Mouse (Mus musculus) Patski (cell line): ENCODE results near the gene Znfx1. TPM values are rescaled to one million over a fixed set of nuclear protein-coding genes. Genes with fewer than 3 reads are reported as not detected.

Experiments used
- ATAC-seq: fragments of 100-300 bp; one replicate; pipeline ENCODE4 v1.8.0; 2021
- CTCF ChIA-PET: fragments of 350-600 bp; sonication (Branson Sonifier 250); formaldehyde crosslinking; loops from one replicate; lab custom pipeline; 2022; ENCODE audit warnings: inconsistent platforms; lab: Charles Lee
- POLR2A ChIA-PET: fragments of 350-600 bp; sonication (Branson Sonifier 250); formaldehyde crosslinking; loops from one replicate; lab custom pipeline; 2022; ENCODE audit warnings: antibody characterized with exemption, inconsistent platforms; lab: Charles Lee
- DNase-seq: peaks from one replicate; pipeline ENCODE4 v3.0.0-alpha.2; 2011; ENCODE audit warnings: low read depth, low spot score
- H3K27me3 ChIP-seq: fragments of 371-371 bp; one replicate; pipeline ENCODE4 v1.5.1; 2021
- CTCF ChIP-seq: fragments of 100-300 bp; IDR thresholded peaks from one replicate; pipeline ENCODE4 v1.5.1; 2021
- in situ Hi-C: fragments of 300-500 bp; cut with MboI; formaldehyde crosslinking; loops from 3 replicates; pipeline ENCODE4 v1.11.1; 2018; ENCODE audit warnings: low pct_unique_long_range_greater_than_20kb, mixed read lengths
- polyA plus RNA-seq: library from polyadenylated mRNA; unstranded; gene quantifications from one replicate; pipeline ENCODE4 v1.2.3, GENCODE M21; 2021

Gene Znfx1
- polyA plus RNA-seq: 30.2 TPM

- CTCF ChIA-PET: no interaction called here
- no peaks in the 10 kb centered on the region for H3K27me3 ChIP-seq
- in situ Hi-C loops: no loop called here
- POLR2A ChIA-PET: interaction anchor here (0.6 kb wide), 1 partner anchor 46 kb away, joined by 4 read pairs; no protein-coding TSS in a partner anchor
- TF ChIP-seq CTCF: no peak
- DNase-seq (no peak), ATAC-seq (peak; percentile 89)
Observed at GRCm38 (mm10) chr2:167062965-167063880, at the start of gene Znfx1. TSS of gene Znfx1 (minus strand) at chr2:167063015.

- in situ Hi-C loops: loop anchor here (5.0 kb wide), 2 partner anchors 40 to 100 kb away; no protein-coding TSS in a partner anchor
Observed at GRCm38 (mm10) chr2:167112259-167112658, 49.4 kb upstream of the Znfx1 start.

GRCm38 (mm10) chr2:167109506-167109905, 46.7 kb upstream of the Znfx1 start:
- H3K27me3 ChIP-seq: no peaks in the 10 kb centered on the region
- CTCF ChIA-PET: no interaction called here
- ATAC-seq: no peak
- in situ Hi-C loops: no loop called here
- POLR2A ChIA-PET: no interaction called here
- DNase-seq: no peak
- TF ChIP-seq CTCF: no peak

More at GRCm38 (mm10) chr2:167112259-167112658, 49.4 kb upstream of the Znfx1 start:
- ChIA-PET CTCF (interaction anchor here (2.5 to 3.0 kb wide), 2 partner anchors 40 to 109 kb away, joined by 11 to 15 read pairs; no protein-coding TSS in a partner anchor), POLR2A (interaction anchor here (0.9 kb wide), 1 partner anchor 40 kb away, joined by 3 read pairs; no protein-coding TSS in a partner anchor)
- DNase-seq (no peak), ATAC-seq (no peak)
- no peak for TF ChIP-seq CTCF
- H3K27me3 ChIP-seq: peaks cover 4% of the 10 kb centered on the region

DNA sequence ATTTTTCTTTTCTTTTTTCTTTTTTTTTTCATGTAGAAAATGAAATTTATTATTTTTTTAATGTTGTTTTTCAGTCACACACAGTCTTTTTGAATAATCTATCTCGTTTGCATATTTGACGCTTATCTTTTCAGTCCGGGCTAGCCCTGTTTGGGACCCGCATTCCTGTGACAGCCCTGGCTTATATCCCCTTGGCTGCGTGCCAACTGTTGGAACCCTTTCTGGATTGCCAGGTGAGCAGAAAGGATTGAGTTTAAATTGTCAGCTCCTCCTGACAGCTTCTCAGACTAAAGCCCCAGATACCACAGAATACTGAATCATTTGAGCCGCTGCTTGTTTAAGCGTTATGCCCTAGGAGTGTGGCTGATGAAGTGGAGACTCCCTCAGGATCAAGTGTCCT, 40.7 kb upstream of the Znfx1 start:
- DNase-seq (no peak), ATAC-seq (no peak)
- ChIA-PET POLR2A (no interaction called here), CTCF (interaction anchor here (1.1 kb wide), 1 partner anchor 31 kb away, joined by 3 read pairs; no protein-coding TSS in a partner anchor)
- no peak for TF ChIP-seq CTCF
- in situ Hi-C loops: no loop called here
- no peaks in the 10 kb centered on the region for H3K27me3 ChIP-seq

DNA sequence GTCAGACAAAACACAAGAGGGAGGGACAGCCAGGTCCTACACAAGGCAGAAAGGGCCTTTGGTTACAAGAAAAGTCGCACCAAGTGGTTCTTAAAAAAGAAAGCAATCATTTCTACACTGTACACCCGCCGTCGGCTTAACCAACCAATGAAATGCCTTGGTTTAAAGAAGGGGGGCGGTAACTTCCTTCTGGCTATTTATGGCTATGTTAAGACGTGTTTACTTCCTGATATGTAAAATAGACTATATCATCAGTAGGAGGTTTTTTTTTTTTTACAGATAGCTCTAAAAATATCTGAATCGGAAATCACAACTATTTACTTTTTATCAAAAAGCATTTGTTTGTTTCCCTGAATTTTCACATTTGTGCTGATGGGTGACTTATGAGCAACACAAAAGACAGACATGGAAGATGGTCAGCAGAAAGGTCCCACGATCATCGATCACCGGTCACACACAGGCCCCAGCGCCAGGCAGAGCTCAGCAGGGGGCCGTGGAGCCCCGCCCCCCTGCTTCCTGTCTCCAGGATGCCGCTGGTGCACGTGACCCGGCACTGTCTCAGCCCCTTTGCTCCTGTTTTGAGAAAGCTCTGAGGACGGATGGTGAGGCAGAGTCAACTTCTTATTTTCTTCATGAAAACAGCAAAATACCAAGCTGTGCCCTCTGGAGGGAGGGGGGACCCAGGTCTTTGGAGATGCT, 39.1 kb upstream of the Znfx1 start:
- in situ Hi-C loops: no loop called here
- no peak for ATAC-seq
- no peak for DNase-seq
- CTCF ChIA-PET: no interaction called here
- no peaks in the 10 kb centered on the region for H3K27me3 ChIP-seq
- POLR2A ChIA-PET: no interaction called here
- no peak for TF ChIP-seq CTCF

DNA sequence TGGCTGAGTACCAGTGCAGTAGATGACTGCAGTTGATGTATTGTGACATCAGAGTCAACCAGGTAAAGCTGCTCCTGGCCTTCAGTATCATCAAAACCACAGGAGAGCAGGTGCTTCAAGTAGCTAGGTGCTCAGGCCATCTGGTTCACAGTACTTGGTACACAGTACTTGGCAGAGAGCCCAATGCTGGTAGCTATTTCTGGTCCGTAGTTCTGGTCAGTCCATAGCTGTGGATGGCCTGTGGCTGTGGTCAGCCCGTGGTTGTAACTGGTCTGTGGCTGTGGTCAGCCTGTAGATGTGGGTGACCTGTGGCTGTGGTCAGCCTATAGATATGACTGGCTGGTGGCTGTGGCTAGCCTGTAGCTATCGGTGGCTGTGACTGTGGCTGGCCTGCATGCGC, 31.9 kb upstream of the Znfx1 start:
- no peak for DNase-seq
- no peak for ATAC-seq
- in situ Hi-C loops: no loop called here
- H3K27me3 ChIP-seq: no peaks in the 10 kb centered on the region
- no peak for TF ChIP-seq CTCF
- CTCF ChIA-PET: interaction anchor here (1.2 to 1.5 kb wide), 3 partner anchors 12 to 25 kb away, joined by 3 to 5 read pairs (median 4); no protein-coding TSS in a partner anchor
- POLR2A ChIA-PET: no interaction called here

DNA sequence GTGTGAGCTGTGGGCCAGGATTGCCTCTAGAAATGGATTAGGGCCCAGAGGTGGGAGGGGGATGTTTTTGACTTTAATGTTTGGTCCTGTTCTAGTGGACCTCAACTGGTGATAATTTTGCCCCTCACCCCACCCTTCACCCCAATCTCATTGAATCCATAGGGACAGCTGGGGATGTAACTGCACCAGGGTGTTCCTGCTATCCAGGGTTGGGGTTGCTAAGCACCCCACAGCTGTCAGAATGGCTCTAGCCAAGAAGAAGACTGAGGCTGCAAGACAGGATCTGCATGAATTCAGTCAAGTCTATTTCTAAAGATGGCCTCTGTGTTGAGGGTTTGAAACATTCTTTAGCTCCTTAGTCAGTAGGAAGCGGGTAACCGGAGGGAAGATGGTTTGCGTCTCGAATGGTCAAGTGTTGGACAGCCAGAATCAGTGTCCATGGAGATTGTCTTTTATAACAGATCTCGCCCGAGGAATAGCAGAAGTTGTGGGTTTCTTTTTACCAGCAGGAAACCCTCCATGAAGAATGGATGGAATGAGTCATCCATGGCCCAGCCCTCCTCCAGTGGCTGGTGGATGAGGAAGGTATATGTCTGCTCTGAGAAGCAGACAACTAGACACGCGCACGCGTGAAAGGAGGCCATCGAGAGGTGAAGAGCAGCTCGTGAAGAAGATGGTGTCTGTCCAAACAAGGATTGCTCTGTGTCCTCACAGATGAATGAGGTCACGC, 30.5 kb upstream of the Znfx1 start:
- DNase-seq: no peak
- H3K27me3 ChIP-seq: no peaks in the 10 kb centered on the region
- TF ChIP-seq CTCF: no peak
- in situ Hi-C loops: no loop called here
- POLR2A ChIA-PET: no interaction called here
- CTCF ChIA-PET: interaction anchor here (1.5 kb wide), 1 partner anchor 22 kb away, joined by 3 read pairs; no protein-coding TSS in a partner anchor
- ATAC-seq: no peak

DNA sequence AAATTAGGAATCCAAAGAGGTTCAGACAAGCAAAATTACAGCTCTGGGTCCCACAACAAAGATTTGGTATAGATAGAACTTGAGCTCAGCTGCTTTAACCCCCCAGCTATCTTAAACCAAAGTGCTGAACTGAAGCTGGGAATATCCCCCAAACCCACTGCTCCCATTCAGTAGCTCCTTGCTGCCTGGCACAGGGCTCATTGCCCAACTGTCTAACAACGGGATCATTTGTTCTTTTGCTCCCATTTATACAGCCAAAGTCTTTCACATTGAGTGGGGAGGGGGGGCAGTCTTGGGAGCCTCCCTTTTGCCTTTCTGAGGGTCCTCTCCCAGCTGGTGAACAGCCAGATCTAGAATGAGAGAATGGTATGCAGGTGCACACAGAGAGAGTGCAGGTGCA, 27.5 kb upstream of the Znfx1 start:
- CTCF ChIA-PET: interaction anchor here (1.6 kb wide), 1 partner anchor 18 kb away, joined by 3 read pairs; no protein-coding TSS in a partner anchor
- POLR2A ChIA-PET: no interaction called here
- in situ Hi-C loops: no loop called here
- DNase-seq (no peak), ATAC-seq (no peak)
- no peak for TF ChIP-seq CTCF
- H3K27me3 ChIP-seq: no peaks in the 10 kb centered on the region

- H3K27me3 ChIP-seq: no peaks in the 10 kb centered on the region
- ChIA-PET CTCF (no interaction called here), POLR2A (no interaction called here)
- no peak for ATAC-seq
- no peak for TF ChIP-seq CTCF
- in situ Hi-C loops: no loop called here
- no peak for DNase-seq
Observed at GRCm38 (mm10) chr2:167086836-167087235, 24.0 kb upstream of the Znfx1 start.

DNA sequence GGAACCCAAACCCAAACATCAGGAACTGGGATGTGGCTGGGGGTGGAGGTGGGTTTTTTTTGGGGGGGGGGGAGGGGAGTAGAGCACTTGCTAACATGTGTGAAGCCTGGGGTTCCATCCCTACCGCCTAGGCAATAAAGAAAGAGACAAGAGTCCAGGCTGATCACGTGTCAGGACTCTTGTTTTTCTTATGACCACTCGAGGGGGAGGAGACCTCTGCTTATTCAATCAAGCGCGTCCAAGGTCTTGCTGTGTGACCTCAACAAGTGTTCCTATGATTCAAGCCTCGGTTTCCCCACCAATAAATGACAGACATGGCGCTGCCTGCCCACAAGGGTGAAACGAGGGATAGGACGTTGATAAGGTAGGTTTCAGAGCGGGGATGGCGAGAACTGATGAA, 23.3 kb upstream of the Znfx1 start:
- DNase-seq: no peak
- no peaks in the 10 kb centered on the region for H3K27me3 ChIP-seq
- CTCF ChIA-PET: no interaction called here
- POLR2A ChIA-PET: no interaction called here
- in situ Hi-C loops: no loop called here
- no peak for TF ChIP-seq CTCF
- no peak for ATAC-seq
